Mouse (Mus musculus) left cerebral cortex, postnatal 25 days (tissue): Measurements from ENCODE around the gene Pitpnm1. TPM values are rescaled to one million over a fixed set of nuclear protein-coding genes. Genes with fewer than 3 reads are reported as not detected.

Source experiments
- DNase-seq, 2 experiments: peaks; one replicate each; pipeline ENCODE4 v3.0.0; 2022; ENCODE audit warnings: low spot score in 2 of 2, mixed read lengths in 1 of 2
- intact Hi-C: fragments of 180-260 bp; cut with DNase I; formaldehyde crosslinking; loops from one replicate; pipeline ENCODE4 v1.15.1; 2025
- total RNA-seq, 2 experiments: library from RNA; stranded (reverse); gene quantifications; 2 replicates each; pipeline ENCODE4 v1.2.3; 2021

The Pitpnm1 gene
- total RNA-seq, 2 experiments from 2014 or later: 208 to 215 TPM

DNA sequence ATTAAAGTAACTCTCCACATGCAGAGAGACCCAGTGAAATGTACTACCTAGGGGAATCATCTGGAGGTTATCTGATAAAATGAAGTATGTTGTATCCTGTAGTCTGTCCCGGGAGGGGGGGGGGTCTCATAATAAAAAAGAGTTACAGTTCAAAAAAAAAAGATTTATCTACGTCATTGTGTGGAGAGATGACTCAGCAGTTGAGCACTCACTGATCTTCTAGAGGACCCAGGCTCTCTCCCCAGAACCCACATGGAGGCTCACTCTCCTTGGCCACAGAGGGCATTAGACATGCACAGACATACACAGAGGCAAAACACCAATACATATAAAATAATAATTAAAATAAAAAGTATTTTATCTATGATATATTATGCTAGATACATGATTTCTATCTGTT, 8.4 kb upstream of the Pitpnm1 start:
- DNase-seq: no peak
- intact Hi-C loops: loop anchor here (5.0 kb wide), 1 partner anchor 74 kb away; no protein-coding TSS in a partner anchor

DNA sequence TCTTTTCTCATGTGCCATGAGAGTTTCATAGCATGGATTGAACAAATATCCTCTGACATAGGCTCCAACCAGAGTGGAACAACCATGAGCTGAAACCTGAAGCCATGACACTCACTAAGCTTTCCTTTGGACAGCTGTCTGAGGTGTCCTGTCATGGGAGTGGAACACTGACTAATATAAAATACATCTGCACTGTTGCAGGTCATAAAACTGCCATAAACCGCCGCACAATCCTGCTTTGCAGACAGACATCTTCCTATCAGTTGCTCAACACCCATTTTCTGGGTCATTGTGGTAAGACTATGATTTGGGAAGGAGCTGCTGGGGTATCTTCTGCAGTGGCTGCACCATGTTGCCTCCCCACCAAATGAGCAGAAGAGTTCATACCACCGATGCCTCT, 7.0 kb upstream of the Pitpnm1 start:
- intact Hi-C loops: loop anchor here (5.0 kb wide), 1 partner anchor 75 kb away; no protein-coding TSS in a partner anchor
- DNase-seq: no peak

DNA sequence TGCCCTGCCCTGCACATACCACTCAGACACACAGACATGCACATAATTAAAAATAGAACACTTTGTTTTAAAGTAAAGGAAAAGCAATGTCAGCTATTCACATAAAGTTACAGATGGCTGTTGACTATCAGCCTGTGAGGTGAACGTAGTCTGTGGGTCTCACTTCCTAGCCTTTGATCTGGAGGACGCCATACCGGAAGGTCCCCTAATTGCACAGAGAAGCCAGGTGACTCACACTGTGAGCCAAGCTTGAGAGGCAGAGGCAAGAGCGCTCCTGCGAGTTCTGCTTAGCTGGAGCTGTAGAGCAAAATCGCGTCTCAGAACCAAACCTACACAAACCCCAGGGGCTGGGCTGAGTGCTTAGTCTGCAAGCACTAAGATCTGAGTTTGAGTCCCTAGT, 6.0 kb upstream of the Pitpnm1 start:
- DNase-seq: no peak
- intact Hi-C loops: loop anchor here (5.0 kb wide), 1 partner anchor 76 kb away; no protein-coding TSS in a partner anchor

GRCm38 (mm10) chr19:4094348-4094747, 5.5 kb upstream of the Pitpnm1 start:
- DNase-seq: no peak
- intact Hi-C loops: loop anchor here (5.0 kb wide), 1 partner anchor 77 kb away; no protein-coding TSS in a partner anchor

GRCm38 (mm10) chr19:4094774-4095303, 5.0 kb upstream of the Pitpnm1 start:
- DNase-seq: no peak
- intact Hi-C loops: loop anchor here (5.0 kb wide), 2 partner anchors 78 to 132 kb away; no protein-coding TSS in a partner anchor

DNA sequence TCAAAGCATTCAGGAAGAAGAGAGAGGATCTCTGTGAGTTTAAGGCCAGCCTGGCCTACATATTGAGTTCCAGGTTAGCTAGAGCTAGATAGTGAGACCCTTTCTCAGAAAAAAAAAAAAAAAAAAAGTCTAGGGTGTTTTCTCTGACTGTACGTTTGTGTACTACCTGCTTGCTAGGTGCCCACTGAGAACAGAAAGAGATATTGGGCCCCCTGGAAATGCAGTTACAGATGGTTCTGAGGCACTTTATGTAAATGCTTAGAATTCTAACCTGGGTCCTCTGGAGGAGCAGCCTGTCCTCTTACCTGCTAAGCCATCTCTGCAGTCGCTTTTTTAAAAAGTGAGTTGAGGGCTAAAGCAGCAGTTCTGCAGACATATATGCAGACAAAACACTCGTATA, 4.0 kb upstream of the Pitpnm1 start:
- DNase-seq: no peak
- intact Hi-C loops: loop anchor here (2.0 to 5.0 kb wide), 2 partner anchors 49 to 131 kb away; partner anchors contain the start of gene Gstp2

GRCm38 (mm10) chr19:4096642-4097440, 3.0 kb upstream of the Pitpnm1 start, which contains the start of gene Cdk2ap2:
Gene Cdk2ap2 (plus strand): TSS chr19:4097182.
- DNase-seq: peak; percentile 100
- intact Hi-C loops: loop anchor here (2.0 to 5.0 kb wide), 2 partner anchors 50 to 130 kb away; partner anchors contain the start of gene Gstp2

DNA sequence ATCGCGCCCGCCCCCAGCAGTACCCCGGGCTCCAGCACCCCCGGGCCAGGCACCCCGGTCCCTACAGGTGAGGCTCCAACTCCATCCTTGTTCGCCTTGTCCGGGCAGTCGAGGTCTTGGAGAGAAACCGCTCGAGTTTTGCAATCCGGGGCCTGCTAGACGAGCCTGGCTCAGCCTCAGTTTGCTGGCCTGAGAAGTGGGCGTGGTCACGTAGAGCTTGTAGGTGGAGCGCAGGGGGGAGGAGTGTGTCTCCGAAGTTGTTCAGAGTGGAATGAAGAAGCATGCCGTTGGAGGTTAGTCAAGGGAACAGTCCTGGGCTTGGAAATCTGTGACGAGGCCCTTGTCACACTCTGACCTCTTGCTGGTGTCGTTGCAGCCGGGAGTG, 2.4 kb upstream of the Pitpnm1 start:
- peak in 1 of 2 experiments; percentile 74 for DNase-seq
- intact Hi-C loops: loop anchor here (2.0 to 5.0 kb wide), 2 partner anchors 51 to 130 kb away; partner anchors contain the start of gene Gstp2

- intact Hi-C loops: loop anchor here (5.0 kb wide), 1 partner anchor 129 kb away; no protein-coding TSS in a partner anchor
- DNase-seq: no peak
Measured at GRCm38 (mm10) chr19:4098426-4098825, 1.4 kb upstream of the Pitpnm1 start.

- intact Hi-C loops: loop anchor here (5.0 kb wide), 1 partner anchor 128 kb away; no protein-coding TSS in a partner anchor
- peak; percentile 90 to 93 for DNase-seq
Measured at GRCm38 (mm10) chr19:4099056-4099455, 742 bp upstream of the Pitpnm1 start.

DNA sequence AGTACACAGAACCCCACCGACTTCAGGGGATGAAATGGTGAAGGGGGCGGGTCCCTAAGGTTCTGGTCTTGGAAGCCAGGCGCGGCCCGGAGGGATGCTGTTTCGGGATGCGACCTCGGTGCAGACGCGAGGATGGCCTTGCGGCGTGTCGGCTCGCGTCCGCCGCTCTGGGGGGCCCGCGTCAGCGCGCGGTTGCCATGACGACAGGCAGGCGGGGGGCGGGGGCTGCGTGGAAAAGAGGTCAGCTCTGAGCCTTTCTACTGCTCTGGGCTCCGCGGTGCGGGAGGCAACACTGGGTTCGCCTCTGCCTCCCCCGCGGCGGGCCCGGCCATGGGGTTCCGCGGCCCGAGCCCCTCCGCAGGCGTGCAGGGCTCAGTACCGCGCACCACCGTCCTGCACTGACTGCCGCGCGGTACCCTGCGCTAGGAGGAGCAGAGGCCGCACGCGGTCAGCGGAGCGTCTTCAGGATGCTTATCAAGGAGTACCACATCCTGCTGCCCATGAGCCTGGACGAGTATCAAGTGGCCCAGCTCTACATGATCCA, 992 bp downstream of the Pitpnm1 start:
- intact Hi-C loops: no loop called here
- DNase-seq: peak; percentile 74 to 82

DNA sequence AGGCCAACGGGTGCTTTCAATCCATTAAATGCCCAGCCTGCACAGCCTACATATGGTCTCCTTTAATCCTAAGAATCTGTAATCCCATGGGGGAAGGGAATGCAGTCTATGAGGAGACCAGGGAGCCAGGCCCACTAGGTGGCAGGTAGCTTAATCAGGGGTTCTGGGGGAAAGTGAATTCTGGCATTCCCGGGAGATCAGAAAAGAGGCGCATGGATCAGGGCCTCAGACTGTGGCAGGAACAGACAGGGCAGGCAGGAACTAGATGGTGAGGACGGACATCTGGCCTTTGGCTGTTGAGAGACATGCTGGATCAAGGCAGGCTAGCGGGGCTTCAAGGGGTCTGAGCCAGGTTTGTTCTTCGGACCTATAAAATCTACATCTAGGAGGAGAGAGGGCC, 1.7 kb downstream of the Pitpnm1 start:
- intact Hi-C loops: no loop called here
- no peak for DNase-seq

- no peak for DNase-seq
- intact Hi-C loops: no loop called here
Measured at GRCm38 (mm10) chr19:4102049-4102448, 2.3 kb downstream of the Pitpnm1 start.

DNA sequence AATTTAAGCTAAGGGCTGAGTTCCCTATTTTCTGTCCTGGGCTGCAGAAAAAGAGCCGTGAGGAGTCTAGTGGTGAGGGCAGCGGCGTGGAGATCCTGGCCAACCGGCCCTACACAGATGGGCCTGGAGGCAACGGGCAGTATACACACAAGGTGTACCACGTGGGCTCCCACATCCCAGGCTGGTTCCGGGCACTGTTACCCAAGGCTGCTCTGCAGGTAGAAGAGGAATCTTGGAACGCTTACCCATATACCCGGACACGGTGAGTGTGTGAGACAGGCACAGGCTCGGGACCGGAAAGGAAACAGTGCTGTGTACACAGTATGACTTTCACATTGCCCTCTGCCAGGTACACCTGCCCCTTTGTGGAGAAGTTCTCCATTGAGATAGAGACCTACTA, 2.8 kb downstream of the Pitpnm1 start:
- no peak for DNase-seq
- intact Hi-C loops: no loop called here

DNA sequence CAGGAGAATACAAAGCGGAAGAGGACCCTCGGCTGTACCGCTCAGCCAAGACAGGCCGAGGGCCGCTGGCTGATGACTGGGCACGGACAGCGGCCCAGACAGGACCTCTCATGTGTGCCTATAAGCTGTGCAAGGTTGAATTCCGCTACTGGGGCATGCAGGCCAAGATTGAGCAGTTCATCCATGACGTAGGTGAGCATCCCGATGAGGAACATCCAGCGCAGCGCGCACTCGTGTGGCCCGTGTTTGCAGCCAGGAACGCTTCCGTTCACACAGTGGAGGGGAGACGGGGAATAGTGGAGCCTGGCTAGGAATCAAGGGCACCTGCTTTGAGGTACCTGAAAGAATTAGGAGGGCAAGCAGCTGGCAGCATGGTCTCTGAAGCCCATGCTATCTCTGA, 3.5 kb downstream of the Pitpnm1 start:
- intact Hi-C loops: no loop called here
- no peak for DNase-seq

DNA sequence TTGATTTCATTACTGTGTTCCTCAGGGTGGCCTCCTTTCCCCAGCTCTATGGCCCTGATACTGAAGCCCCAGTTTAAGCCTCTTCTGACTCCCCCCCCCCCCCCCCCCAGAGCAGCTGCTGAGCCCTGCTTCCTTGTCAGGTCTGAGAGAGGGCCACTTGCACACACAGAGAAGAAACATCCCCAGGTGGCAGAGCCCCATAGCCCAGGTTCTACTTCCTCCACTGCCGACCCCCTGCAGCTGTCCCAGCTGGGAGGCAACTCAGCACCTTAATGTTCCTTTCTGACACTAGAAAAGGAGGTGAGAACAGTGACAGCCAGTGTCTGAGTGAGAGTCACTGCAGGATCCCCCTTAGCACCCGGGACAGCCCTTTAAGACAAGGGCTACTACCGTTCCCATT, 4.0 kb downstream of the Pitpnm1 start:
- DNase-seq: no peak
- intact Hi-C loops: no loop called here

- DNase-seq: no peak
- intact Hi-C loops: no loop called here
Measured at GRCm38 (mm10) chr19:4104675-4105194, 4.9 kb downstream of the Pitpnm1 start.

- no peak for DNase-seq
- intact Hi-C loops: no loop called here
Measured at GRCm38 (mm10) chr19:4106654-4107053, 6.9 kb downstream of the Pitpnm1 start.

DNA sequence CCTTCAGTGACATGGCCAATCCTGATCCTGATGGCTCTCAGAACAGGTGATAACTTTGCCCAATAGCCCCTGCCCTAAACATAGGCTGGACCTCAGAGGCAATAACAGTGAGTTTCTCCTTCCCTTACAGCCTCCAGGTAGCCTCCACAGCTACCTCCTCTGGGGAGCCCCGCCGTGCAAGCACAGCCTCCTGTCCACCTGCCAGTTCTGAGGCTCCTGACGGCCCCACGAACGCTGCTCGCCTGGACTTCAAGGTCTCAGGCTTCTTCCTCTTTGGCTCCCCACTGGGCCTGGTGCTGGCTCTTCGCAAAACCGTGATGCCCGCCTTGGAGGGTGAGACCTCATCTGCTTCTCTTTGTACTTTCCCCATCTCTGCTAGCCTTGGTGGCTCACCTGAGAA, 8.7 kb downstream of the Pitpnm1 start:
- intact Hi-C loops: no loop called here
- no peak for DNase-seq
